Mouse (Mus musculus) right cerebral cortex, adult 2 months (tissue): Measurements from ENCODE around the gene Sphk1.

Source experiments
- DNase-seq, 2 experiments: peaks; one replicate each; pipeline ENCODE4 v3.0.0; 2021 to 2022; ENCODE audit warnings: low spot score in 2 of 2

The Sphk1 gene

GRCm38 (mm10) chr11:116508689-116509088, 22.0 kb upstream of the Sphk1 start:
- DNase-seq = no peak

- DNase-seq = no peak
Measured at GRCm38 (mm10) chr11:116511301-116511868, 19.3 kb upstream of the Sphk1 start.

DNA sequence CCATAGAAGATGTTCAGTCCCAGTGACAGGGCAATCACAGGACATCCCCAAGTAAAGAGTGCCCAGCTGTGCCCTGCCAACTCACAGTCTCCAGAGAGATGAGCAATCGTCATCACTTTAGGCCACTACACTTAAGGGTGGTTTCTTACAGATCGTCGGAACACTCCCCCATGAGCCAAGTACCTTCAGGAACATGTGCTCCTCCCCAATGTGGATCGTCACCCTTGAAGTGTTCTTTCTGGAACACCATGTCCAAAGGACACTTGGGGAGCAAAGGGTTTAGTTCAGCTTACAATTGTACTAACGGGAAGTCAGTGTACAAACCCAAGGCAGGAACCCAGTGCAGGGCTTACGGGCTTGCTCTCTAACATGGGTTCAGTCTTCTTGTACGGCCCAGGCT, 18.6 kb upstream of the Sphk1 start:
- no peak for DNase-seq

DNA sequence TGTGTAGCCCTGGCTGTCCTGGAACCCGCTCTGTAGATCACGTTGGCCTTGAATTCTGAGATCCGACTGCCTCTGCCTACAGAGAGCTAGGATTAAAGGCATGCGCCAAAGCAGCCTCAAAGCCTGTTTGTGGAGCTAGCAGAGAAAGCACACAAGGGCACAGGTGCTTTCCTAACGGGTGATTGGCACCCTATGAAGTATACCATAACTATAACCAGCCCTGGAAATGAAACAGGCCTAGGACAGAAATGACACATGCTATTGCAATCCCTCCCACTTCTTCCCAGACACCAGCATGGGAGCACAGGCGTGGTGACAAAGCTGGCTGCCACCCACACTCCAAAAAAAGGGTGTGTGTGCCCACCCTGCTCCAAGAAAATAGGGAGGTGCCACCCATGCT, 17.7 kb upstream of the Sphk1 start:
- peak in 1 of 2 experiments; percentile 18 for DNase-seq

- no peak for DNase-seq
Measured at GRCm38 (mm10) chr11:116513531-116514038, 17.1 kb upstream of the Sphk1 start.

- no peak for DNase-seq
Measured at GRCm38 (mm10) chr11:116515330-116516020, 15.2 kb upstream of the Sphk1 start.

DNA sequence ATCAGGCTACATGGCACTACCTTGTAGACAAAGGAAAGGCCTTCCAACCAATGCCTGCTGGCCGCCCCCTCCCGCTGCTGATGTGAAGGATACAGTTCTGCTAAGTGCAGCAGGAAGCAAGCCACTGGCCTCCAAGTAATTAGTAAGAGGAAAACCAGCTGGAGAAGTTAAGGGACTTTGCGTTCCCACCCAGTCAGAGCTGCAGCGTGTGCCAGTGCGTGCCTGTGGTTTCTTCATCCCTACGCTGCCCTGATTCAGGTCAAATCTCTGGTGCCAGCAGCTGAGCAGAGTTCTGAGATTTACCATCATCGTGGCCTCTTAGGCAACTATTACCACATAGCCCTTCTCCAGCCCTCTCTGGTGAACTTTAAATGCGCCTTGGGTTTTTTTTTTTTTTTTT, 12.2 kb upstream of the Sphk1 start:
- DNase-seq = no peak

- no peak for DNase-seq
Measured at GRCm38 (mm10) chr11:116521143-116521542, 9.6 kb upstream of the Sphk1 start.

DNA sequence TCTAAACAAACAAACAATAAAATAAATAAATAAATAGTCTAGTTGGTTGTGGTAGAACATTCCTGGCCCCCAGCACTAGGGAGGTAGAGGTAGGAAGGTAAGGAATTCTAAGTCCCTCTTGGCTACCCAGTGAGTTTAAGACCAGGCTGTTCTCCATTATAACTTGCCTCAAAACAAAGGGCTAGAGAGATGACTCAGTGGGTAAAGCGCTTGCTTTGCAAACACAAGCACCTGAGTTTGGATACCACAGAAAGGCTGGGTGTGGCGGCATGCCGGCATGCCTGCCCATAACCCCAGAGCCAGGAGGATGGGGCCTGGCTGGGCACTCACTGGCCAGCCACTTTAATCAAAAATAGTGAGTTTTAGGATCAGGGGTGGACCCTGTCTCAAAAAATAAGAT, 8.7 kb upstream of the Sphk1 start:
- no peak for DNase-seq

- no peak for DNase-seq
Measured at GRCm38 (mm10) chr11:116522886-116523698, 7.6 kb upstream of the Sphk1 start.

DNA sequence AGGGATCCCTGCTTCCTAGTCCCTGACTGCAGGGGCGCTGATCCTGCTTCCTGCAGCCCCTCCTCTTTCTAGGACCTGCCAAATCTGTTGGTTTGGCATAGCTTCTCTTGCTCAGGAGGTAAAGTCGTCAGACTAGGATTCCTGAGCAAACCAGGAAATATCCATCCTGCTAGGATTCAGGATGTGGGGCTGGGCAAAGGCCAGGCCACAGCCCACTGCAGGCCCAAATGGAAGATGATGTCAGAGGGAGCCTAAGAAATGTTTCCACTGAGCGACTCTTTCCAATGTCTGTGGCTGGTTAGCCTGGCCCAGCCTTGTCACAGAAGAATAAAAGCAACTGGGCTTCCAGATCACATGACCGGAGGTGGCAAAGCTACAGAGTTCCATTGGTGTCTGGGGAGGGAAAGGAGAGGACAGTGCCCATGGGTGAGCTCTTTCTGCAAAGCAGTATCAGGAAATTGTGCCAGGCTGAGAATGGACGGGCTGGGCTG, 7.0 kb upstream of the Sphk1 start:
- no peak for DNase-seq

DNA sequence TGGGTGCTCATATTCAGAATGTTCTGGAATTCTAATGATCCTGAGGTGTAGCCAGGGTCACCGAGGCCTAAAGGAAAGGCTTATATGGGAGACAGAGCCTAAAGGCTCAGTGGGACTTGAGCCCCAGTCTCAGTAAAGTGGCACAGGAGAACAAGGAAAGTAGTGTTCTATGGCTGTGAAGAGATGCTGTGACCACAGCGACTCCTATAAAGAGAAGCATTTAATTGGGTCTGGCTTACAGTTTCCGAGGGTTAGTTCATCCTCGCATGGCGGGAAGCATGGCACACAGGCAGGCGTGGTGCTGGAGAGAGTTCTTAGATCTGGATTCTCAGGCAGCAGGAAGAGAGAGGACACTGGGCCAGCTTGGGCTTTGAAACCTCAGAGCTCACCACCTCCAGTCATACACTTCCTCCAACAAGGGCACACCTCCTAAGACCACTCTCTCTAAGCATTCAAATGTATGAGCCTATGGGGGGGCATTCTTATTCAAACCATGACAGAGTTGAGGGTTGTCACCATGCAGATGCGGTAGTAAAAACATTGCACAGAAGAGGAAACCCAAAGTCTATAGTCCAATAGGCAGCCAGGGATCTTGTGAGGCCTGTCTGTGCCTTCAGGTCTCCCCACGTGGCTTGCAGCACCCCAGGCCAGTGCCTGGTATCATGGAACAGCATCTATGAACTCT, 1.9 kb upstream of the Sphk1 start:
- DNase-seq = no peak

DNA sequence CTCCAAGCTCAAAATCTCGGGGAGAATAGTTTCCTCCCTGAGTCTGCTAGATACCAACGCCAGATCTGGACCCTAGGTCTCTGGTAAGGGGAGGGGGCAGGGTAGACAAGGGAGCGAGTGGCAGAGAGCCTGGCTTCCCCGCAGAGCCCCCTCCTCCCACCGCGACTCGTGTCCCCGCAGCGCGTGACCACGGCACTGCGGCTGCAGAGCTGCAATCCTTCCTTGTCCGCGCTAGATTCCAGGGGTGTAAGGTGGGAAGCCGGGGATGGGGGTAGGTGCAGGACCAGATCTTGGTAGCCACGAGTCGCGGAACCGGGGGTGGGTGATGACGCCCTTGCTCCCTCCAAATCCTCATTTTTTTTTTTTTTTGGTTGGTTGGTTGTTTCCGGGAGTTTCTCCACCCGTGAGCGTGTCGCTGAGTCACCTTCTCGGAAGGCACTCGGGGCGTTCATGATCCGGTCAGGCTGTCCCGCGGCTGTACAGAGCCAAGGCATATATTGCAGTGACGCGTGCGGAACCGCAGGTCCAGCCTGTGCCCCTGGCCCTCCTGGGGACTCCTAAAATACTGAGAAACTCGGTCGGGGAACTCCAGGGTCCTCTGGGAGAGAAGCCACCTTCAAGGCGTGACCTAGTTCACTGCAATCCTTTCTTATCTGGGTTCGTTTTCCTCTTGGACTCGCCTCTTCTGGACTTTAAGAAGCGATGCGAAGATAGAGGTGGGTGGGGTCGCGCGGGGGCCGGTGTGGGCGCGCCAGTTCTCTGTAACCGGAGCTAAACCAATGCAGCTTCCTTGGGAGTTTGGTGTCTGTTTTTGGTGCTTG, 856 bp downstream of the Sphk1 start:
- DNase-seq = no peak

- DNase-seq = no peak
Measured at GRCm38 (mm10) chr11:116532262-116532809, 1.6 kb downstream of the Sphk1 start.

GRCm38 (mm10) chr11:116532810-116533338, 2.1 kb downstream of the Sphk1 start:
- peak; percentile 58 to 62 for DNase-seq

GRCm38 (mm10) chr11:116533341-116534153, 2.8 kb downstream of the Sphk1 start:
- DNase-seq = no peak

DNA sequence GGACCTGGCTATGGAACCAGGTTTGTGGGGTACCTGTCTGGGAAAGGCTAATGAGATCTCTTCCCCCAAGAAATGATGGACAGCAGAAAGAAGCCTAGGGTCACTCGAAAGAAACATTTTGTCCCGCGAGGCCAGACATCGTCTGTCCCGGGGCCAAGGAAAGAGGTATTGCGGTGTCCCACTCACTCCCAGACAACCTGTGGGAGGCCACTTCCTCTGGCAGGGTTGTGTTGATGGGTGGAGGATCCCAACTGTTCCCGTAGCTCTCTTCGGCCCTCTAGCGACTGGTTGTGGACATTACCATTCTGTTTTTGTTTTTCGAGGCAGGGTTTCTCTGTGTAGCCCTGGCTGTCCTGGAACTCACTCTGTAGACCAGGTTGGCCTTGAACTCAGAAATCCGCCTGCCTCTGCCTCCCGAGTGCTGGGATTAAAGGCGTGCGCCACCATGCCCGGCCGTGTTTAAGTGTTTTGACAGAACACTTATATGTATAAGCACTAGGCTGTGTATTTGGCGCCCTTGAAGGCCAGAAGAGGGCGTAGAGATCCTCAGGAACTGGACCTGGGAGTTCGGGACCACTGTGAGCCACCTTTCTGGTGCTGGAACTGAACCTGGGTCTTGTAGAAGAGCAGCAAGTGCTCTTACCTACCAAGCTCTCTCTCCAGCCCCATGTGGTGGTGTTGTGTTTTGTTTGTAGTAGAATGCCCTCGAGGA, 3.6 kb downstream of the Sphk1 start:
- peak; percentile 73 to 75 for DNase-seq

- DNase-seq = no peak
Measured at GRCm38 (mm10) chr11:116536685-116537084, 6.0 kb downstream of the Sphk1 start.

DNA sequence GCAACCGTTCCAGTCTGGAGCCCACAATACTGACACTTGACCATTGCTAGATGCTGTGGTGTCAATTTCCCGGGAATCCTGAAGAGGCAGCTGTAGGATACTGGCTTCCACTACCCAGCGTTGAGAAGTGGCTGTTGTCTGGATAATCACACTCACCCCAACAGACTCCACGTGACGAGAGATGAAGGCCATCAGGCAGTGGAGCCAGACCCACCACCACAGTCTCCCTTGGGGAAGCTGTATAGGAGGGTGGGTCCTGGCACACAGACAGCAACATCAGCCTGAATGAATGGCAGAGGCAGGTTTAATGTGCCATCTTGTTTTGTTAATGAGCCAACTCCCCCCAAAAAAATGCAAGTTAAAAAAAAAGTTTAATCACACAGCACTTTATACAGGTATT, 6.7 kb downstream of the Sphk1 start:
- DNase-seq = no peak
